Mouse (Mus musculus) embryonic facial prominence, embryonic 10.5 days (tissue): ENCODE measurements around the gene Tmem178b. TPM values are rescaled to one million over a fixed set of nuclear protein-coding genes. Genes with fewer than 3 reads are reported as not detected.

ENCODE experiments used
- DNase-seq: peaks from one replicate; pipeline ENCODE4 v3.0.0-alpha.2; 2017; ENCODE audit warnings: low spot score
- H3K27ac ChIP-seq: fragments of 300-500 bp; sonication (generic); replicated peaks from 2 replicates; pipeline ENCODE4 v1.5.1; 2016; ENCODE audit warnings: mild to moderate bottlenecking
- H3K27me3 ChIP-seq: fragments of 300-500 bp; sonication (generic); replicated peaks from 2 replicates; pipeline ENCODE4 v1.6.1; 2016; ENCODE audit warnings: low read depth, mild to moderate bottlenecking; ENCODE audit not compliant: poor library complexity, severe bottlenecking
- H3K36me3 ChIP-seq: fragments of 300-500 bp; sonication (generic); replicated peaks from 2 replicates; pipeline ENCODE4 v1.6.1; 2016; ENCODE audit warnings: mild to moderate bottlenecking, moderate library complexity
- H3K4me1 ChIP-seq: fragments of 300-500 bp; sonication (generic); 2 replicates; pipeline ENCODE4 v1.6.1; 2016
- H3K4me3 ChIP-seq: fragments of 300-500 bp; sonication (generic); 2 replicates; pipeline ENCODE4 v1.5.1; 2016; ENCODE audit warnings: mild to moderate bottlenecking, moderate library complexity
- H3K9me3 ChIP-seq: fragments of 300-500 bp; sonication (generic); 2 replicates; pipeline ENCODE4 v1.6.1; 2016; ENCODE audit warnings: mild to moderate bottlenecking
- WGBS: fragments of 180-500 bp; shearing (Covaris S2); methylation state at CpG from one replicate; pipeline ENCODE4 v1.1.7; 2016; 5-methylcytosine and 5-hydroxymethylcytosine counted together
- polyA plus RNA-seq: library from polyadenylated mRNA; unstranded; fragments of >200 nt; fragmentation: Nextera tagmentation; extraction: Ambion mirVana; gene quantifications from 2 replicates; pipeline ENCODE4 v1.2.1, GENCODE M21; 2016

The Tmem178b gene
- polyA plus RNA-seq, 1 experiment from 2014 or later: 1.5 TPM

GRCm38 (mm10) chr6:40161381-40161780 is 288.3 kb downstream of the Tmem178b start:
- WGBS: 92% methylated on average over 5 of the region's 5 CpGs
- no peaks in the 10 kb centered on the region for H3K4me1 ChIP-seq
- no peak for DNase-seq
- H3K27me3 ChIP-seq: no peaks in the 10 kb centered on the region
- no peaks in the 10 kb centered on the region for H3K36me3 ChIP-seq
- no peaks in the 10 kb centered on the region for H3K9me3 ChIP-seq
- no peak overlapping the region for H3K27ac ChIP-seq
- no peak overlapping the region for H3K4me3 ChIP-seq

GRCm38 (mm10) chr6:40173559-40173958 is 300.5 kb downstream of the Tmem178b start:
- 77% methylated on average over 6 of the region's 6 CpGs for WGBS
- no peaks in the 10 kb centered on the region for H3K4me1 ChIP-seq
- H3K4me3 ChIP-seq: no peak overlapping the region
- DNase-seq: no peak
- H3K27me3 ChIP-seq: no peaks in the 10 kb centered on the region
- no peaks in the 10 kb centered on the region for H3K36me3 ChIP-seq
- H3K27ac ChIP-seq: no peak overlapping the region
- H3K9me3 ChIP-seq: no peaks in the 10 kb centered on the region

- H3K4me1 ChIP-seq: no peaks in the 10 kb centered on the region
- WGBS: 69% methylated on average over 4 of the region's 4 CpGs
- no peak overlapping the region for H3K27ac ChIP-seq
- no peak for DNase-seq
- H3K4me3 ChIP-seq: no peak overlapping the region
- no peaks in the 10 kb centered on the region for H3K27me3 ChIP-seq
- no peaks in the 10 kb centered on the region for H3K9me3 ChIP-seq
- no peaks in the 10 kb centered on the region for H3K36me3 ChIP-seq
Observed at GRCm38 (mm10) chr6:40177870-40178269, 304.8 kb downstream of the Tmem178b start.

GRCm38 (mm10) chr6:40180551-40180950 is 307.5 kb downstream of the Tmem178b start:
- H3K4me3 ChIP-seq: no peak overlapping the region
- 93% methylated on average over 4 of the region's 4 CpGs for WGBS
- no peaks in the 10 kb centered on the region for H3K9me3 ChIP-seq
- no peaks in the 10 kb centered on the region for H3K4me1 ChIP-seq
- H3K27me3 ChIP-seq: no peaks in the 10 kb centered on the region
- H3K27ac ChIP-seq: no peak overlapping the region
- no peaks in the 10 kb centered on the region for H3K36me3 ChIP-seq
- DNase-seq: no peak

GRCm38 (mm10) chr6:40200661-40201060 is 327.6 kb downstream of the Tmem178b start:
- Histone ChIP-seq H3K36me3 (no peaks in the 10 kb centered on the region), H3K4me3 (no peak overlapping the region), H3K4me1 (no peaks in the 10 kb centered on the region), H3K27ac (no peak overlapping the region), H3K27me3 (no peaks in the 10 kb centered on the region), H3K9me3 (no peaks in the 10 kb centered on the region)
- DNase-seq: no peak
- 81% methylated on average over 3 of the region's 3 CpGs for WGBS

- Histone ChIP-seq H3K27ac (no peak overlapping the region), H3K36me3 (no peaks in the 10 kb centered on the region), H3K9me3 (no peaks in the 10 kb centered on the region), H3K4me3 (no peak overlapping the region), H3K4me1 (no peaks in the 10 kb centered on the region), H3K27me3 (0 out of 2 replicates have a peak, but pooled peaks cover 3% of the 10 kb centered on the region)
- 66% methylated on average over 2 of the region's 2 CpGs for WGBS
- no peak for DNase-seq
Observed at GRCm38 (mm10) chr6:40202602-40203001, 329.5 kb downstream of the Tmem178b start.

GRCm38 (mm10) chr6:40205380-40205779 is 332.3 kb downstream of the Tmem178b start:
- WGBS: 81% methylated on average over 2 of the region's 2 CpGs
- H3K27ac ChIP-seq: no peak overlapping the region
- H3K27me3 ChIP-seq: 0 out of 2 replicates have a peak, but pooled peaks cover 3% of the 10 kb centered on the region
- H3K4me1 ChIP-seq: peaks cover 4% of the 10 kb centered on the region; the same call in 1 of the 2 replicates
- H3K36me3 ChIP-seq: no peaks in the 10 kb centered on the region
- H3K9me3 ChIP-seq: no peaks in the 10 kb centered on the region
- H3K4me3 ChIP-seq: no peak overlapping the region
- DNase-seq: no peak

GRCm38 (mm10) chr6:40208014-40208413 is 334.9 kb downstream of the Tmem178b start:
- no peak overlapping the region for H3K4me3 ChIP-seq
- DNase-seq: no peak
- H3K36me3 ChIP-seq: no peaks in the 10 kb centered on the region
- WGBS: 84% methylated on average over 3 of the region's 3 CpGs
- peaks cover 4% of the 10 kb centered on the region; the same call in 1 of the 2 replicates for H3K4me1 ChIP-seq
- no peak overlapping the region for H3K27ac ChIP-seq
- H3K9me3 ChIP-seq: no peaks in the 10 kb centered on the region
- 0 out of 2 replicates have a peak, but pooled peaks cover 3% of the 10 kb centered on the region for H3K27me3 ChIP-seq

- WGBS: 59% methylated on average over 2 of the region's 2 CpGs
- no peak overlapping the region for H3K27ac ChIP-seq
- H3K4me3 ChIP-seq: no peak overlapping the region
- H3K27me3 ChIP-seq: 0 out of 2 replicates have a peak, but pooled peaks cover 3% of the 10 kb centered on the region
- H3K4me1 ChIP-seq: peaks cover 4% of the 10 kb centered on the region; the same call in 1 of the 2 replicates
- no peak for DNase-seq
- H3K36me3 ChIP-seq: no peaks in the 10 kb centered on the region
- H3K9me3 ChIP-seq: no peaks in the 10 kb centered on the region
Observed at GRCm38 (mm10) chr6:40209172-40209571, 336.1 kb downstream of the Tmem178b start.

- no peaks in the 10 kb centered on the region for H3K36me3 ChIP-seq
- 95% methylated on average over 12 of the region's 12 CpGs for WGBS
- H3K4me3 ChIP-seq: no peak overlapping the region
- no peak overlapping the region for H3K27ac ChIP-seq
- H3K4me1 ChIP-seq: no peaks in the 10 kb centered on the region
- DNase-seq: no peak
- H3K27me3 ChIP-seq: no peaks in the 10 kb centered on the region
- H3K9me3 ChIP-seq: no peaks in the 10 kb centered on the region
Observed at GRCm38 (mm10) chr6:40217154-40217553, 344.1 kb downstream of the Tmem178b start.

GRCm38 (mm10) chr6:40217651-40218050 is 344.6 kb downstream of the Tmem178b start:
- Histone ChIP-seq H3K36me3 (no peaks in the 10 kb centered on the region), H3K27me3 (no peaks in the 10 kb centered on the region), H3K9me3 (no peaks in the 10 kb centered on the region), H3K4me3 (no peak overlapping the region), H3K4me1 (no peaks in the 10 kb centered on the region), H3K27ac (no peak overlapping the region)
- no peak for DNase-seq
- 87% methylated on average over 3 of the region's 3 CpGs for WGBS

- no peaks in the 10 kb centered on the region for H3K27me3 ChIP-seq
- no peak overlapping the region for H3K27ac ChIP-seq
- no peaks in the 10 kb centered on the region for H3K9me3 ChIP-seq
- no peaks in the 10 kb centered on the region for H3K36me3 ChIP-seq
- no peak for DNase-seq
- no peak overlapping the region for H3K4me3 ChIP-seq
- no peaks in the 10 kb centered on the region for H3K4me1 ChIP-seq
Observed at GRCm38 (mm10) chr6:40220634-40221120, 347.6 kb downstream of the Tmem178b start.

GRCm38 (mm10) chr6:40225585-40226280 is 352.7 kb downstream of the Tmem178b start:
- no peak for DNase-seq
- Histone ChIP-seq H3K36me3 (no peaks in the 10 kb centered on the region), H3K27ac (no peak overlapping the region), H3K27me3 (no peaks in the 10 kb centered on the region), H3K4me3 (no peak overlapping the region), H3K9me3 (no peaks in the 10 kb centered on the region), H3K4me1 (no peaks in the 10 kb centered on the region)
- WGBS: 82% methylated on average over 11 of the region's 11 CpGs
